Mouse (Mus musculus): ENCODE data around the gene Glra3. TPM values are rescaled to one million over a fixed set of nuclear protein-coding genes. Genes with fewer than 3 reads are reported as not detected.

Gene Glra3
- total RNA-seq, 1 experiment: not detected

GRCm38 (mm10) chr8:56083654-56084053, 143.4 kb downstream of the Glra3 start:
- no peaks in the 10 kb centered on the region for H3K36me3 ChIP-seq (ENCODE audit: control insufficient read depth, insufficient read depth, low read length, poor library complexity, severe bottlenecking)
- TF ChIP-seq CHD2 (IDR thresholded peaks at IDR 0.05; ENCODE audit: low read depth, low read length): no peak
- TF ChIP-seq ZC3H11A (IDR thresholded peaks at IDR 0.05; ENCODE audit: borderline replicate concordance, low read depth, low read length): no peak
- no peak for TF ChIP-seq MAFK (IDR thresholded peaks at IDR 0.05; ENCODE audit: insufficient read depth, low read depth, low read length)
- no peak for TF ChIP-seq ZNF384 (IDR thresholded peaks at IDR 0.05; ENCODE audit: low read depth, low read length)
- H3K9me3 ChIP-seq (ENCODE audit: control insufficient read depth, insufficient read depth, low read depth, low read length): no peaks in the 10 kb centered on the region
- no peaks in the 10 kb centered on the region for H3K4me1 ChIP-seq (ENCODE audit: control insufficient read depth in 2 of 2, insufficient read depth in 2 of 2, low read length in 2 of 2, poor library complexity in 1 of 2)
- no peak overlapping the region for H3K27ac ChIP-seq (ENCODE audit: insufficient read depth, low read depth, low read length, poor library complexity, severe bottlenecking)
- no peak overlapping the region for H3K4me3 ChIP-seq (ENCODE audit: insufficient read depth in 1 of 2, low read depth in 1 of 2, low read length in 2 of 2, poor library complexity in 1 of 2, severe bottlenecking in 1 of 2)
- H3K9ac ChIP-seq (ENCODE audit: insufficient read depth, low read depth, low read length, poor library complexity, severe bottlenecking): no peak overlapping the region
- DNase-seq (ENCODE audit: low read depth, low spot score): no peak
- in situ Hi-C loops (cut with MboI; ENCODE audit: low sequenced_read_pairs in 2 of 2, unreplicated experiment in 2 of 2): no loop called here

- TF ChIP-seq CHD2 (IDR thresholded peaks at IDR 0.05; ENCODE audit: low read depth, low read length) (no peak), ZC3H11A (IDR thresholded peaks at IDR 0.05; ENCODE audit: borderline replicate concordance, low read depth, low read length) (no peak), MAFK (IDR thresholded peaks at IDR 0.05; ENCODE audit: insufficient read depth, low read depth, low read length) (no peak), HCFC1 (IDR thresholded peaks at IDR 0.05; ENCODE audit: borderline replicate concordance, insufficient read depth, low read length) (no peak), ZNF384 (IDR thresholded peaks at IDR 0.05; ENCODE audit: low read depth, low read length) (no peak)
Observed at GRCm38 (mm10) chr8:56094385-56094784, 154.1 kb downstream of the Glra3 start.

GRCm38 (mm10) chr8:56110296-56110695, 170.0 kb downstream of the Glra3 start:
- no peak overlapping the region for H3K27ac ChIP-seq (ENCODE audit: insufficient read depth, low read depth, low read length, poor library complexity, severe bottlenecking)
- no peak for TF ChIP-seq CHD2 (IDR thresholded peaks at IDR 0.05; ENCODE audit: low read depth, low read length)
- no peak for TF ChIP-seq ZNF384 (IDR thresholded peaks at IDR 0.05; ENCODE audit: low read depth, low read length)
- TF ChIP-seq MAFK (IDR thresholded peaks at IDR 0.05; ENCODE audit: insufficient read depth, low read depth, low read length): no peak
- no peak for TF ChIP-seq ZC3H11A (IDR thresholded peaks at IDR 0.05; ENCODE audit: borderline replicate concordance, low read depth, low read length)
- no peak for TF ChIP-seq HCFC1 (IDR thresholded peaks at IDR 0.05; ENCODE audit: borderline replicate concordance, insufficient read depth, low read length)
- H3K4me1 ChIP-seq (ENCODE audit: control insufficient read depth in 2 of 2, insufficient read depth in 2 of 2, low read length in 2 of 2, poor library complexity in 1 of 2): no peaks in the 10 kb centered on the region
- H3K4me3 ChIP-seq (ENCODE audit: insufficient read depth in 1 of 2, low read depth in 1 of 2, low read length in 2 of 2, poor library complexity in 1 of 2, severe bottlenecking in 1 of 2): no peak overlapping the region
- DNase-seq (ENCODE audit: low read depth, low spot score): no peak
- no peak overlapping the region for H3K9ac ChIP-seq (ENCODE audit: insufficient read depth, low read depth, low read length, poor library complexity, severe bottlenecking)
- H3K9me3 ChIP-seq (ENCODE audit: control insufficient read depth, insufficient read depth, low read depth, low read length): no peaks in the 10 kb centered on the region
- no peaks in the 10 kb centered on the region for H3K36me3 ChIP-seq (ENCODE audit: control insufficient read depth, insufficient read depth, low read length, poor library complexity, severe bottlenecking)
- in situ Hi-C loops (cut with MboI; ENCODE audit: low sequenced_read_pairs in 2 of 2, unreplicated experiment in 2 of 2): no loop called here

More at GRCm38 (mm10) chr8:56094385-56094784, 154.1 kb downstream of the Glra3 start:
- no peak overlapping the region for H3K9ac ChIP-seq (ENCODE audit: insufficient read depth, low read depth, low read length, poor library complexity, severe bottlenecking)
- in situ Hi-C loops (cut with MboI; ENCODE audit: low sequenced_read_pairs in 2 of 2, unreplicated experiment in 2 of 2): no loop called here
- no peak for DNase-seq (ENCODE audit: low read depth, low spot score)
- no peak overlapping the region for H3K4me3 ChIP-seq (ENCODE audit: insufficient read depth in 1 of 2, low read depth in 1 of 2, low read length in 2 of 2, poor library complexity in 1 of 2, severe bottlenecking in 1 of 2)
- H3K9me3 ChIP-seq (ENCODE audit: control insufficient read depth, insufficient read depth, low read depth, low read length): no peaks in the 10 kb centered on the region
- no peaks in the 10 kb centered on the region for H3K4me1 ChIP-seq (ENCODE audit: control insufficient read depth in 2 of 2, insufficient read depth in 2 of 2, low read length in 2 of 2, poor library complexity in 1 of 2)
- no peaks in the 10 kb centered on the region for H3K36me3 ChIP-seq (ENCODE audit: control insufficient read depth, insufficient read depth, low read length, poor library complexity, severe bottlenecking)
- no peak overlapping the region for H3K27ac ChIP-seq (ENCODE audit: insufficient read depth, low read depth, low read length, poor library complexity, severe bottlenecking)

GRCm38 (mm10) chr8:56129357-56129756, 189.1 kb downstream of the Glra3 start:
- no peaks in the 10 kb centered on the region for H3K9me3 ChIP-seq (ENCODE audit: control insufficient read depth, insufficient read depth, low read depth, low read length)
- no peak overlapping the region for H3K9ac ChIP-seq (ENCODE audit: insufficient read depth, low read depth, low read length, poor library complexity, severe bottlenecking)
- no peak overlapping the region for H3K27ac ChIP-seq (ENCODE audit: insufficient read depth, low read depth, low read length, poor library complexity, severe bottlenecking)
- DNase-seq (ENCODE audit: low read depth, low spot score): no peak
- TF ChIP-seq MAFK (IDR thresholded peaks at IDR 0.05; ENCODE audit: insufficient read depth, low read depth, low read length) (no peak), HCFC1 (IDR thresholded peaks at IDR 0.05; ENCODE audit: borderline replicate concordance, insufficient read depth, low read length) (no peak), CHD2 (IDR thresholded peaks at IDR 0.05; ENCODE audit: low read depth, low read length) (no peak), ZNF384 (IDR thresholded peaks at IDR 0.05; ENCODE audit: low read depth, low read length) (no peak), ZC3H11A (IDR thresholded peaks at IDR 0.05; ENCODE audit: borderline replicate concordance, low read depth, low read length) (no peak)
- no peak overlapping the region for H3K4me3 ChIP-seq (ENCODE audit: insufficient read depth in 1 of 2, low read depth in 1 of 2, low read length in 2 of 2, poor library complexity in 1 of 2, severe bottlenecking in 1 of 2)
- H3K36me3 ChIP-seq (ENCODE audit: control insufficient read depth, insufficient read depth, low read length, poor library complexity, severe bottlenecking): no peaks in the 10 kb centered on the region
- in situ Hi-C loops (cut with MboI; ENCODE audit: low sequenced_read_pairs in 2 of 2, unreplicated experiment in 2 of 2): no loop called here
- no peaks in the 10 kb centered on the region for H3K4me1 ChIP-seq (ENCODE audit: control insufficient read depth in 2 of 2, insufficient read depth in 2 of 2, low read length in 2 of 2, poor library complexity in 1 of 2)

- DNase-seq (ENCODE audit: low read depth, low spot score): no peak
- in situ Hi-C loops (cut with MboI; ENCODE audit: low sequenced_read_pairs in 2 of 2, unreplicated experiment in 2 of 2): no loop called here
- Histone ChIP-seq H3K36me3 (ENCODE audit: control insufficient read depth, insufficient read depth, low read length, poor library complexity, severe bottlenecking) (no peaks in the 10 kb centered on the region), H3K9ac (ENCODE audit: insufficient read depth, low read depth, low read length, poor library complexity, severe bottlenecking) (no peak overlapping the region), H3K27ac (ENCODE audit: insufficient read depth, low read depth, low read length, poor library complexity, severe bottlenecking) (no peak overlapping the region), H3K4me1 (ENCODE audit: control insufficient read depth in 2 of 2, insufficient read depth in 2 of 2, low read length in 2 of 2, poor library complexity in 1 of 2) (no peaks in the 10 kb centered on the region), H3K4me3 (ENCODE audit: insufficient read depth in 1 of 2, low read depth in 1 of 2, low read length in 2 of 2, poor library complexity in 1 of 2, severe bottlenecking in 1 of 2) (no peak overlapping the region), H3K9me3 (ENCODE audit: control insufficient read depth, insufficient read depth, low read depth, low read length) (no peaks in the 10 kb centered on the region)
- TF ChIP-seq ZC3H11A (IDR thresholded peaks at IDR 0.05; ENCODE audit: borderline replicate concordance, low read depth, low read length) (no peak), ZNF384 (IDR thresholded peaks at IDR 0.05; ENCODE audit: low read depth, low read length) (no peak), HCFC1 (IDR thresholded peaks at IDR 0.05; ENCODE audit: borderline replicate concordance, insufficient read depth, low read length) (no peak), MAFK (IDR thresholded peaks at IDR 0.05; ENCODE audit: insufficient read depth, low read depth, low read length) (no peak), CHD2 (IDR thresholded peaks at IDR 0.05; ENCODE audit: low read depth, low read length) (no peak)
Observed at GRCm38 (mm10) chr8:56150697-56151096, 210.4 kb downstream of the Glra3 start.

Data from ES-E14 (cell line).